Mouse (Mus musculus): ENCODE data around the gene Plekha6. TPM values are rescaled to one million over a fixed set of nuclear protein-coding genes. Genes with fewer than 3 reads are reported as not detected.

Plekha6 gene
- total RNA-seq, 4 experiments from 2014 or later: 6.6 to 15.1 (median 11.8) TPM

Other genes with a start within 250 kb of the Plekha6 start
- gene Mdm4, start 133.6 kb upstream of the Plekha6 start, total RNA-seq (2022): 10 to 100 TPM; 18.7 to 25.6 (median 21.5) TPM
- gene Pik3c2b, start 118.5 kb upstream of the Plekha6 start, total RNA-seq (2022): 10 to 100 TPM in 3 of 4 experiments, 1 to 10 TPM in 1; 9.2 to 12.8 (median 11.0) TPM
- gene Ppp1r15b, start 33.1 kb upstream of the Plekha6 start, total RNA-seq (2022): 10 to 100 TPM; 14.8 to 18.2 (median 16.3) TPM
- not detected for gene Golt1a, start 145.6 kb downstream of the Plekha6 start, total RNA-seq (2022)
- not detected for gene Kiss1, start 157.7 kb downstream of the Plekha6 start, total RNA-seq (2022)
- not detected for gene Ren1, start 186.3 kb downstream of the Plekha6 start, total RNA-seq (2022)
- under 1 TPM in 3 of 4 experiments, not detected in 1; 0.15 to 0.64 (median 0.40) TPM for gene Etnk2, start 199.4 kb downstream of the Plekha6 start, total RNA-seq (2022)

Measured in gastrocnemius, adult 8-10 months (tissue).